Mouse (Mus musculus) heart, postnatal 0 days (tissue): ENCODE results near the gene Omd. TPM values are rescaled to one million over a fixed set of nuclear protein-coding genes. Genes with fewer than 3 reads are reported as not detected.

ENCODE experiments used
- ATAC-seq: fragments of 200-750 bp; cut with Nextera tagmentation; 2 replicates; pipeline ENCODE4 v1.8.0; 2017; ENCODE audit warnings: low read depth, moderate number of reproducible peaks, moderate library complexity; ENCODE audit not compliant: insufficient read depth
- DNase-seq: peaks from one replicate; pipeline ENCODE4 v3.0.0-alpha.2; 2016; ENCODE audit warnings: low spot score
- H3K27ac ChIP-seq: fragments of 300-500 bp; sonication (generic); 2 replicates; pipeline ENCODE4 v1.5.1; 2014; ENCODE audit warnings: low read depth, mild to moderate bottlenecking
- H3K27me3 ChIP-seq: fragments of 300-500 bp; sonication (generic); 2 replicates; pipeline ENCODE4 v1.6.1; 2014; ENCODE audit warnings: low read length, mixed read lengths; ENCODE audit not compliant: control insufficient read depth, insufficient read depth
- H3K36me3 ChIP-seq: fragments of 300-500 bp; sonication (generic); replicated peaks from 2 replicates; pipeline ENCODE4 v1.6.1; 2014; ENCODE audit warnings: low read length, mixed read lengths; ENCODE audit not compliant: control insufficient read depth, insufficient read depth
- H3K4me1 ChIP-seq: fragments of 300-500 bp; sonication (generic); 2 replicates; pipeline ENCODE4 v1.6.1; 2014; ENCODE audit warnings: antibody characterized with exemption; ENCODE audit not compliant: control insufficient read depth, insufficient read depth
- H3K4me2 ChIP-seq: fragments of 300-500 bp; sonication (generic); 2 replicates; pipeline ENCODE4 v1.6.1; 2014; ENCODE audit warnings: low read depth, mild to moderate bottlenecking, low read length, moderate library complexity
- H3K4me3 ChIP-seq: fragments of 300-500 bp; sonication (generic); 2 replicates; pipeline ENCODE4 v1.5.1; 2014; ENCODE audit warnings: low read depth, low read length
- H3K9ac ChIP-seq: fragments of 300-500 bp; sonication (generic); replicated peaks from 2 replicates; pipeline ENCODE4 v1.6.1; 2014; ENCODE audit warnings: low read depth, low read length, mixed read lengths
- H3K9me3 ChIP-seq: fragments of 300-500 bp; sonication (generic); replicated peaks from 2 replicates; pipeline ENCODE4 v1.6.1; 2016; ENCODE audit warnings: low read length; ENCODE audit not compliant: control insufficient read depth
- CTCF ChIP-seq: IDR thresholded peaks from 2 replicates; pipeline ENCODE4 v1.5.1; 2016; ENCODE audit warnings: antibody characterized with exemption, control low read depth, low read depth
- EP300 ChIP-seq: IDR thresholded peaks from 2 replicates; pipeline ENCODE4 v1.6.1; 2016; ENCODE audit warnings: antibody characterized with exemption, low read depth
- WGBS: fragments of 180-500 bp; shearing (Covaris S2); extraction: QIAGEN DNeasy Blood & Tissue Kit; methylation state at CpG from one replicate; pipeline ENCODE4 v1.1.7; 2014; 5-methylcytosine and 5-hydroxymethylcytosine counted together
- polyA plus RNA-seq: library from polyadenylated mRNA; unstranded; fragments of >200 nt; fragmentation: Nextera tagmentation; extraction: Ambion mirVana; gene quantifications from 2 replicates; pipeline ENCODE4 v1.2.1, GENCODE M21; 2015
- total RNA-seq: library from RNA; depleted of rRNA; stranded (reverse); fragments of >200 nt; gene quantifications from 2 replicates; pipeline ENCODE4 v1.2.3, GENCODE M21; 2014; ENCODE audit warnings: low replicate concordance

The Omd gene
- total and polyA plus RNA-seq, 2 experiments from 2014 or later: 0.59 TPM; not detected in 1

- H3K27ac ChIP-seq: 0 out of 2 replicates have a peak overlapping the region, but pooled peaks have one; percentile 46
- TF ChIP-seq EP300 (no peak), CTCF (no peak)
- no peak overlapping the region; the same call in 1 of the 2 replicates for H3K9ac ChIP-seq
- ATAC-seq: no peak
- H3K4me2 ChIP-seq: peak overlapping the region; percentile 47
- no peaks in the 10 kb centered on the region for H3K27me3 ChIP-seq
- WGBS: 37% methylated on average over 4 of the region's 4 CpGs
- H3K9me3 ChIP-seq: no peaks in the 10 kb centered on the region
- peaks cover 5% of the 10 kb centered on the region; the same call in 1 of the 2 replicates for H3K4me1 ChIP-seq
- peak overlapping the region; percentile 20 for H3K4me3 ChIP-seq
- DNase-seq: no peak
- H3K36me3 ChIP-seq: no peaks in the 10 kb centered on the region; the same call in 1 of the 2 replicates
Measured at GRCm38 (mm10) chr13:49608589-49609322, 26.5 kb downstream of the Omd start.

GRCm38 (mm10) chr13:49617021-49617420, 34.8 kb downstream of the Omd start:
- no peak for TF ChIP-seq CTCF
- TF ChIP-seq EP300: no peak
- peaks cover 11% of the 10 kb centered on the region; the same call in 1 of the 2 replicates for H3K36me3 ChIP-seq
- WGBS: 82% methylated on average over 3 of the region's 3 CpGs
- no peak for ATAC-seq
- H3K9ac ChIP-seq: no peak overlapping the region
- no peak for DNase-seq
- no peak overlapping the region for H3K4me3 ChIP-seq
- H3K4me1 ChIP-seq: no peaks in the 10 kb centered on the region
- no peak overlapping the region for H3K27ac ChIP-seq
- H3K9me3 ChIP-seq: no peaks in the 10 kb centered on the region
- H3K27me3 ChIP-seq: no peaks in the 10 kb centered on the region
- no peak overlapping the region for H3K4me2 ChIP-seq

- no peak overlapping the region for H3K4me2 ChIP-seq
- H3K9me3 ChIP-seq: no peaks in the 10 kb centered on the region
- H3K4me1 ChIP-seq: no peaks in the 10 kb centered on the region
- no peaks in the 10 kb centered on the region for H3K27me3 ChIP-seq
- peaks cover 11% of the 10 kb centered on the region; the same call in 1 of the 2 replicates for H3K36me3 ChIP-seq
- no peak for DNase-seq
- ATAC-seq: no peak
- H3K4me3 ChIP-seq: no peak overlapping the region
- H3K27ac ChIP-seq: no peak overlapping the region
- no peak overlapping the region for H3K9ac ChIP-seq
- TF ChIP-seq CTCF (no peak), EP300 (no peak)
Measured at GRCm38 (mm10) chr13:49618365-49618764, 36.1 kb downstream of the Omd start.

- no peaks in the 10 kb centered on the region for H3K4me1 ChIP-seq
- 73% methylated on average over 1 of the region's 1 CpGs for WGBS
- no peaks in the 10 kb centered on the region for H3K27me3 ChIP-seq
- no peak overlapping the region for H3K9ac ChIP-seq
- no peak for DNase-seq
- H3K27ac ChIP-seq: no peak overlapping the region
- no peak for ATAC-seq
- no peak overlapping the region for H3K4me3 ChIP-seq
- H3K36me3 ChIP-seq: 0 out of 2 replicates have a peak, but pooled peaks cover 9% of the 10 kb centered on the region
- no peaks in the 10 kb centered on the region for H3K9me3 ChIP-seq
- TF ChIP-seq EP300 (no peak), CTCF (no peak)
- no peak overlapping the region for H3K4me2 ChIP-seq
Measured at GRCm38 (mm10) chr13:49623216-49623615, 41.0 kb downstream of the Omd start.

GRCm38 (mm10) chr13:49628167-49628566, 45.9 kb downstream of the Omd start:
- TF ChIP-seq CTCF (no peak), EP300 (no peak)
- H3K4me2 ChIP-seq: no peak overlapping the region
- ATAC-seq: no peak
- H3K9me3 ChIP-seq: no peaks in the 10 kb centered on the region
- H3K4me1 ChIP-seq: no peaks in the 10 kb centered on the region
- DNase-seq: no peak
- no peak overlapping the region for H3K4me3 ChIP-seq
- no peak overlapping the region for H3K27ac ChIP-seq
- no peak overlapping the region for H3K9ac ChIP-seq
- no peaks in the 10 kb centered on the region for H3K27me3 ChIP-seq
- H3K36me3 ChIP-seq: 0 out of 2 replicates have a peak, but pooled peaks cover 3% of the 10 kb centered on the region

- Histone ChIP-seq H3K9me3 (no peaks in the 10 kb centered on the region), H3K4me1 (no peaks in the 10 kb centered on the region), H3K27me3 (no peaks in the 10 kb centered on the region), H3K4me3 (no peak overlapping the region), H3K4me2 (no peak overlapping the region), H3K9ac (no peak overlapping the region), H3K27ac (no peak overlapping the region), H3K36me3 (0 out of 2 replicates have a peak, but pooled peaks cover 3% of the 10 kb centered on the region)
- no peak for TF ChIP-seq EP300
- TF ChIP-seq CTCF: no peak
- WGBS: 78% methylated on average over 2 of the region's 2 CpGs
- ATAC-seq: no peak
- no peak for DNase-seq
Measured at GRCm38 (mm10) chr13:49629076-49629475, 46.8 kb downstream of the Omd start.
